Mouse (Mus musculus) liver, embryonic 11.5 days (tissue): ENCODE results near the gene Mns1. TPM values are rescaled to one million over a fixed set of nuclear protein-coding genes. Genes with fewer than 3 reads are reported as not detected.
"Not testable (repeated sequence)": the region's sequence is repeated elsewhere in the genome, so short reads cannot be mapped to it uniquely, and the experiment has no call there.

Experiments used
- ATAC-seq: fragments of 200-750 bp; cut with Nextera tagmentation; replicated peaks from 2 replicates; pipeline ENCODE4 v1.8.0; 2017; ENCODE audit warnings: moderate number of reproducible peaks, mild to moderate bottlenecking, moderate TSS enrichment, moderate library complexity; ENCODE audit not compliant: low FRiP score
- DNase-seq: peaks from one replicate; pipeline ENCODE4 v3.0.0-alpha.2; 2017; ENCODE audit warnings: low spot score
- H3K27ac ChIP-seq: fragments of 300-500 bp; sonication (generic); 2 replicates; pipeline ENCODE4 v1.5.1; 2014; ENCODE audit warnings: mild to moderate bottlenecking, low read depth, low read length, control low read depth
- H3K27me3 ChIP-seq: fragments of 300-500 bp; sonication (generic); replicated peaks from 2 replicates; pipeline ENCODE4 v1.6.1; 2014; ENCODE audit warnings: low read length, mixed read lengths; ENCODE audit not compliant: control insufficient read depth, insufficient read depth
- H3K36me3 ChIP-seq: fragments of 300-500 bp; sonication (generic); 2 replicates; pipeline ENCODE4 v1.6.1; 2014; ENCODE audit warnings: mild to moderate bottlenecking, low read length, moderate library complexity, mixed read lengths; ENCODE audit not compliant: control insufficient read depth, insufficient read depth
- H3K4me1 ChIP-seq: fragments of 300-500 bp; sonication (generic); replicated peaks from 2 replicates; pipeline ENCODE4 v1.6.1; 2014; ENCODE audit warnings: low read length, mixed read lengths; ENCODE audit not compliant: control insufficient read depth, insufficient read depth
- H3K4me2 ChIP-seq: fragments of 300-500 bp; sonication (generic); 2 replicates; pipeline ENCODE4 v1.6.1; 2014; ENCODE audit warnings: mild to moderate bottlenecking, control low read depth, moderate library complexity
- H3K4me3 ChIP-seq: fragments of 300-500 bp; sonication (generic); 2 replicates; pipeline ENCODE4 v1.5.1; 2014; ENCODE audit warnings: low read depth, low read length, control low read depth
- H3K9ac ChIP-seq: fragments of 300-500 bp; sonication (generic); 2 replicates; pipeline ENCODE4 v1.6.1; 2014; ENCODE audit warnings: low read depth, low read length, control low read depth
- H3K9me3 ChIP-seq: fragments of 300-500 bp; sonication (generic); 2 replicates; pipeline ENCODE4 v1.6.1; 2016; ENCODE audit warnings: low read length, inconsistent platforms, mixed read lengths; ENCODE audit not compliant: control insufficient read depth
- WGBS: fragments of 180-500 bp; shearing (Covaris S2); extraction: QIAGEN DNeasy Blood & Tissue Kit; methylation state at CpG from one replicate; pipeline ENCODE4 v1.1.7; 2014; 5-methylcytosine and 5-hydroxymethylcytosine counted together
- polyA plus RNA-seq: library from polyadenylated mRNA; unstranded; fragments of >200 nt; fragmentation: Nextera tagmentation; extraction: Ambion mirVana; gene quantifications from 2 replicates; pipeline ENCODE4 v1.2.1, GENCODE M21; 2014

The Mns1 gene
- polyA plus RNA-seq, 1 experiment from 2014 or later = 139 TPM

- H3K36me3 ChIP-seq = peaks cover 9% of the 10 kb centered on the region
- no peaks in the 10 kb centered on the region for H3K27me3 ChIP-seq
- DNase-seq (peak; percentile 51), ATAC-seq (peak; percentile 81)
- peak overlapping the region; percentile 37 for H3K4me3 ChIP-seq
- peaks cover 12% of the 10 kb centered on the region for H3K4me1 ChIP-seq
- WGBS = 34% methylated on average over 8 of the region's 8 CpGs
- H3K27ac ChIP-seq = peak overlapping the region; percentile 94
- peak overlapping the region; percentile 88 for H3K4me2 ChIP-seq
- H3K9me3 ChIP-seq = no peaks in the 10 kb centered on the region
- H3K9ac ChIP-seq = peak overlapping the region; percentile 30
Observed at GRCm38 (mm10) chr9:72440948-72441926, 3.4 kb downstream of the Mns1 start.

GRCm38 (mm10) chr9:72441927-72442715, 4.3 kb downstream of the Mns1 start:
- H3K27ac ChIP-seq = peak overlapping the region; percentile 94
- H3K4me3 ChIP-seq = peak overlapping the region; percentile 37
- DNase-seq = no peak
- no peaks in the 10 kb centered on the region for H3K27me3 ChIP-seq
- peaks cover 15% of the 10 kb centered on the region for H3K36me3 ChIP-seq
- ATAC-seq = no peak
- peak overlapping the region; percentile 30 for H3K9ac ChIP-seq
- no peaks in the 10 kb centered on the region for H3K9me3 ChIP-seq
- H3K4me1 ChIP-seq = peaks cover 12% of the 10 kb centered on the region
- WGBS = 75% methylated on average over 10 of the region's 10 CpGs
- peak overlapping the region; percentile 88 for H3K4me2 ChIP-seq

GRCm38 (mm10) chr9:72448026-72448425, 10.2 kb downstream of the Mns1 start:
- Histone ChIP-seq H3K4me3 (no peak overlapping the region), H3K9me3 (no peaks in the 10 kb centered on the region), H3K9ac (no peak overlapping the region), H3K4me1 (peaks cover 25% of the 10 kb centered on the region; the same call in 1 of the 2 replicates), H3K27me3 (no peaks in the 10 kb centered on the region), H3K27ac (no peak overlapping the region), H3K4me2 (no peak overlapping the region), H3K36me3 (peaks cover 25% of the 10 kb centered on the region)
- no peak for ATAC-seq
- WGBS = 62% methylated on average over 8 of the region's 8 CpGs
- DNase-seq = no peak

- Histone ChIP-seq H3K9ac (peak overlapping the region; percentile 32; the same call in 1 of the 2 replicates), H3K4me2 (peak overlapping the region; percentile 63), H3K36me3 (peaks cover 24% of the 10 kb centered on the region), H3K27ac (peak overlapping the region; percentile 42; the same call in 1 of the 2 replicates), H3K4me1 (peaks cover 25% of the 10 kb centered on the region; the same call in 1 of the 2 replicates), H3K4me3 (peak overlapping the region; percentile 21), H3K9me3 (no peaks in the 10 kb centered on the region), H3K27me3 (no peaks in the 10 kb centered on the region)
- WGBS = 65% methylated on average over 7 of the region's 7 CpGs
- ATAC-seq (peak; percentile 49; the same call in 1 of the 2 replicates), DNase-seq (no peak)
Observed at GRCm38 (mm10) chr9:72449367-72449766, 11.6 kb downstream of the Mns1 start.

- ATAC-seq = no peak
- WGBS = 68% methylated on average over 2 of the region's 2 CpGs
- Histone ChIP-seq H3K4me1 (peaks cover 25% of the 10 kb centered on the region; the same call in 1 of the 2 replicates), H3K36me3 (peaks cover 24% of the 10 kb centered on the region), H3K27me3 (no peaks in the 10 kb centered on the region), H3K27ac (peak overlapping the region; percentile 42; the same call in 1 of the 2 replicates), H3K9ac (peak overlapping the region; percentile 32; the same call in 1 of the 2 replicates), H3K4me2 (peak overlapping the region; percentile 63), H3K4me3 (no peak overlapping the region; the same call in 1 of the 2 replicates), H3K9me3 (no peaks in the 10 kb centered on the region)
- no peak for DNase-seq
Observed at GRCm38 (mm10) chr9:72449841-72450240, 12.0 kb downstream of the Mns1 start.

GRCm38 (mm10) chr9:72450363-72450762, 12.6 kb downstream of the Mns1 start:
- Histone ChIP-seq H3K27ac (no peak overlapping the region), H3K4me1 (peaks cover 25% of the 10 kb centered on the region; the same call in 1 of the 2 replicates), H3K27me3 (no peaks in the 10 kb centered on the region), H3K4me2 (no peak overlapping the region), H3K9ac (no peak overlapping the region), H3K4me3 (no peak overlapping the region), H3K36me3 (peaks cover 24% of the 10 kb centered on the region), H3K9me3 (no peaks in the 10 kb centered on the region)
- no peak for ATAC-seq
- DNase-seq = no peak
- WGBS = 86% methylated on average over 1 of the region's 1 CpGs

- ATAC-seq = peak; percentile 58
- 40% methylated on average over 6 of the region's 6 CpGs for WGBS
- Histone ChIP-seq H3K36me3 (peaks cover 24% of the 10 kb centered on the region), H3K9ac (no peak overlapping the region), H3K9me3 (no peaks in the 10 kb centered on the region), H3K4me3 (no peak overlapping the region), H3K4me2 (no peak overlapping the region), H3K4me1 (peaks cover 25% of the 10 kb centered on the region; the same call in 1 of the 2 replicates), H3K27ac (0 out of 2 replicates have a peak overlapping the region, but pooled peaks have one; percentile 4), H3K27me3 (no peaks in the 10 kb centered on the region)
- no peak for DNase-seq
Observed at GRCm38 (mm10) chr9:72451111-72451510, 13.3 kb downstream of the Mns1 start.

GRCm38 (mm10) chr9:72454281-72454680, 16.5 kb downstream of the Mns1 start:
- not testable (repeated sequence) for H3K9ac ChIP-seq, ATAC-seq, H3K27ac ChIP-seq, H3K4me2 ChIP-seq, H3K4me3 ChIP-seq, H3K9me3 ChIP-seq, H3K27me3 ChIP-seq, DNase-seq
- Histone ChIP-seq H3K36me3 (peaks cover 31% of the 10 kb centered on the region), H3K4me1 (peaks cover 16% of the 10 kb centered on the region; the same call in 1 of the 2 replicates)
